ENCODE assay signal across 8 mouse cellular contexts in genomic region chrX:71815631-71816345, GRCm38 (mm10). TPM values are rescaled to one million over a fixed set of nuclear protein-coding genes. Genes with fewer than 3 reads are reported as not detected.
DNase-seq lines count a peak whose midpoint lies in the region; ATAC-seq and TF ChIP-seq lines count a peak whose summit lies in the region.

Gene Vma21 (plus strand): TSS chrX:71815924.

- peak within 1 kb of the TSS; percentile 61 for H3K9ac ChIP-seq in hindbrain, postnatal 0 days (replicated peaks; ENCODE audit: low read length)
- H3K9ac ChIP-seq in limb, embryonic 11.5 days (ENCODE audit: low read length), result peak within 1 kb of the TSS; percentile 67
- H3K9ac ChIP-seq in midbrain, postnatal 0 days (replicated peaks; ENCODE audit: low read length, poor library complexity, severe bottlenecking), result peak within 1 kb of the TSS; percentile 69

- peak; percentile 38 for ATAC-seq in hindbrain, postnatal 0 days
- peak; percentile 37; the same call in 1 of the 2 replicates for ATAC-seq in limb, embryonic 11.5 days (ENCODE audit: insufficient number of reproducible peaks, low FRiP score, low TSS enrichment, low read depth)
- ATAC-seq in midbrain, postnatal 0 days (ENCODE audit: low FRiP score), result no peak

- DNase-seq in spleen, adult 2 months (ENCODE audit: low read depth in 1 of 2, low spot score in 2 of 2), result peak in 1 of 2 experiments; percentile 2
- no peak for DNase-seq in spleen, adult 12 weeks (ENCODE audit: low spot score)
- DNase-seq in cerebellum, adult 8-10 months, result peak; percentile 14
- DNase-seq in gastrocnemius, postnatal 10 days, result peak; percentile 16
- peak; percentile 13 for DNase-seq in hindbrain, postnatal 0 days (ENCODE audit: low spot score)
- DNase-seq in limb, embryonic 11.5 days (ENCODE audit: low spot score), result no peak
- peak; percentile 4 for DNase-seq in midbrain, postnatal 0 days (ENCODE audit: low spot score)
- no peak for DNase-seq in thymus, postnatal 25 days

- no peaks in the 10 kb centered on the region for H3K4me1 ChIP-seq in spleen, adult 2 months (ENCODE audit: control insufficient read depth, insufficient read depth, insufficient read length)
- no peaks in the 10 kb centered on the region for H3K4me1 ChIP-seq in hindbrain, postnatal 0 days (ENCODE audit: insufficient read depth, low read length)
- no peaks in the 10 kb centered on the region for H3K4me1 ChIP-seq in limb, embryonic 11.5 days (ENCODE audit: control insufficient read depth, insufficient read depth, low read length)
- H3K4me1 ChIP-seq in midbrain, postnatal 0 days (ENCODE audit: insufficient read depth, low read length), result no peaks in the 10 kb centered on the region; the same call in 1 of the 2 replicates

- peak within 1 kb of the TSS; percentile 55 for H3K4me2 ChIP-seq in hindbrain, postnatal 0 days (ENCODE audit: low read depth, low read length)
- H3K4me2 ChIP-seq in limb, embryonic 11.5 days (ENCODE audit: low read depth, severe bottlenecking), result peak within 1 kb of the TSS; percentile 43
- peak within 1 kb of the TSS; percentile 49 for H3K4me2 ChIP-seq in midbrain, postnatal 0 days (ENCODE audit: low read depth, low read length, poor library complexity, severe bottlenecking)

- WGBS in spleen, adult 2 months, result 52% methylated on average over 12 of the region's 12 CpGs
- WGBS in hindbrain, postnatal 0 days, result 35% methylated on average over 12 of the region's 12 CpGs
- WGBS in limb, embryonic 11.5 days, result 46% methylated on average over 12 of the region's 12 CpGs
- WGBS in midbrain, postnatal 0 days, result 28% methylated on average over 12 of the region's 12 CpGs

- peak within 1 kb of the TSS; percentile 90 for H3K4me3 ChIP-seq in spleen, adult 2 months (ENCODE audit: extremely low read depth, insufficient read depth, insufficient read length)
- peak within 1 kb of the TSS; percentile 63 for H3K4me3 ChIP-seq in hindbrain, postnatal 0 days (ENCODE audit: low read length)
- H3K4me3 ChIP-seq in limb, embryonic 11.5 days (ENCODE audit: low read depth, low read length), result peak within 1 kb of the TSS; percentile 61
- H3K4me3 ChIP-seq in midbrain, postnatal 0 days (ENCODE audit: low read depth, low read length), result peak within 1 kb of the TSS; percentile 55

- no peak for TF ChIP-seq POLR2A in spleen, adult 2 months (IDR thresholded peaks at IDR 0.05; ENCODE audit: low read depth, low read length)

- peak within 1 kb of the TSS; percentile 84 for H3K27ac ChIP-seq in spleen, adult 2 months (ENCODE audit: insufficient read depth, low read length)
- H3K27ac ChIP-seq in hindbrain, postnatal 0 days, result peak within 1 kb of the TSS; percentile 81
- peak within 1 kb of the TSS; percentile 45; the same call in 1 of the 2 replicates for H3K27ac ChIP-seq in limb, embryonic 11.5 days (replicated peaks; ENCODE audit: low read depth, low read length)
- peak within 1 kb of the TSS; percentile 67 for H3K27ac ChIP-seq in midbrain, postnatal 0 days (ENCODE audit: low read depth, low read length)

- TF ChIP-seq CTCF in spleen, adult 2 months (IDR thresholded peaks at IDR 0.05; ENCODE audit: extremely low read depth, insufficient read depth, insufficient read length, insufficient replicate concordance), result no peak
- TF ChIP-seq CTCF in hindbrain, postnatal 0 days (IDR thresholded peaks at IDR 0.05; ENCODE audit: low read depth), result no peak
- no peak for TF ChIP-seq CTCF in midbrain, postnatal 0 days (IDR thresholded peaks at IDR 0.05)

- H3K9me3 ChIP-seq in hindbrain, postnatal 0 days (ENCODE audit: low read length), result no peaks in the 10 kb centered on the region
- H3K9me3 ChIP-seq in limb, embryonic 11.5 days (ENCODE audit: control insufficient read depth, low read length), result no peaks in the 10 kb centered on the region
- no peaks in the 10 kb centered on the region for H3K9me3 ChIP-seq in midbrain, postnatal 0 days (ENCODE audit: low read length)

- H3K27me3 ChIP-seq in spleen, adult 2 months (ENCODE audit: control insufficient read depth, insufficient read depth, low read length), result no peaks in the 10 kb centered on the region
- no peaks in the 10 kb centered on the region for H3K27me3 ChIP-seq in hindbrain, postnatal 0 days (ENCODE audit: insufficient read depth, low read length)
- no peaks in the 10 kb centered on the region for H3K27me3 ChIP-seq in limb, embryonic 11.5 days (ENCODE audit: control insufficient read depth, insufficient read depth, low read length)
- H3K27me3 ChIP-seq in midbrain, postnatal 0 days (ENCODE audit: insufficient read depth, low read length), result no peaks in the 10 kb centered on the region

- no peaks in the 10 kb centered on the region for H3K36me3 ChIP-seq in spleen, adult 2 months (ENCODE audit: control insufficient read depth, insufficient read depth, low read length)
- H3K36me3 ChIP-seq in hindbrain, postnatal 0 days (ENCODE audit: insufficient read depth, low read length), result no peaks in the 10 kb centered on the region
- H3K36me3 ChIP-seq in limb, embryonic 11.5 days (ENCODE audit: control insufficient read depth, insufficient read depth, low read length), result no peaks in the 10 kb centered on the region
- H3K36me3 ChIP-seq in midbrain, postnatal 0 days (ENCODE audit: insufficient read depth, low read length), result no peaks in the 10 kb centered on the region

RNA-seq across cellular contexts. Expression of gene Vma21, which starts in this region (rescaled TPM):
- 1.1 and 1.3 TPM in 2 replicates for polyA plus RNA-seq in spleen, adult 2 months (2012; rRNA removed)
- total RNA-seq in gastrocnemius, postnatal 10 days (2021), result 10 to 100 TPM; 20.9 to 22.8 TPM
- 15.0 and 26.1 TPM in 2 replicates for total RNA-seq in hindbrain, postnatal 0 days (2014; rRNA removed)
- polyA plus RNA-seq in hindbrain, postnatal 0 days (2015; fragmentation: Nextera tagmentation; extraction: Ambion mirVana), result 71.1 and 73.2 TPM in 2 replicates
- polyA plus RNA-seq in limb, embryonic 11.5 days (2014; fragmentation: Nextera tagmentation; extraction: Ambion mirVana), result 28.9 and 29.9 TPM in 2 replicates
- 22.1 and 28.4 TPM in 2 replicates for total RNA-seq in midbrain, postnatal 0 days (2014; rRNA removed)
- polyA plus RNA-seq in midbrain, postnatal 0 days (2015; fragmentation: Nextera tagmentation; extraction: Ambion mirVana), result 71.1 and 72.2 TPM in 2 replicates

Comparison
In these comparisons a context has a peak if more than half of its experiments do, and no peak if none do; other contexts are left out.
1. RNA of gene Vma21 (polyA plus RNA-seq): 71.1 to 72.2 TPM in midbrain, postnatal 0 days, 71.1 to 73.2 TPM in hindbrain, postnatal 0 days and 28.9 to 29.9 TPM in limb, embryonic 11.5 days; 1.1 to 1.3 TPM in spleen, adult 2 months; every median in the first group is over 10 times any median in the second.
2. DNase-seq: peak in cerebellum, adult 8-10 months (single experiment), gastrocnemius, postnatal 10 days (single experiment), hindbrain, postnatal 0 days (single experiment) and midbrain, postnatal 0 days (single experiment); none in spleen, adult 12 weeks (single experiment), limb, embryonic 11.5 days (single experiment) and thymus, postnatal 25 days (single experiment).
3. Peak in every context shown above with its lines, with median percentiles within 50 percentile points of each other: H3K27ac ChIP-seq, H3K4me3 ChIP-seq, H3K4me2 ChIP-seq and H3K9ac ChIP-seq.